Mouse (Mus musculus) limb, embryonic 10.5 days (tissue): ENCODE measurements around the gene Tcf7l1. TPM values are rescaled to one million over a fixed set of nuclear protein-coding genes. Genes with fewer than 3 reads are reported as not detected.

ENCODE experiments used
- DNase-seq: peaks from one replicate; pipeline ENCODE4 v3.0.0-alpha.2; 2017; ENCODE audit warnings: low spot score
- H3K27ac ChIP-seq: fragments of 300-500 bp; sonication (generic); 2 replicates; pipeline ENCODE4 v1.5.1; 2016; ENCODE audit warnings: mild to moderate bottlenecking
- H3K27me3 ChIP-seq: fragments of 300-500 bp; sonication (generic); 2 replicates; pipeline ENCODE4 v1.6.1; 2016; ENCODE audit warnings: low read depth, mild to moderate bottlenecking; ENCODE audit not compliant: poor library complexity, severe bottlenecking
- H3K36me3 ChIP-seq: fragments of 300-500 bp; sonication (generic); 2 replicates; pipeline ENCODE4 v1.6.1; 2016; ENCODE audit warnings: mild to moderate bottlenecking, moderate library complexity
- H3K4me1 ChIP-seq: fragments of 300-500 bp; sonication (generic); 2 replicates; pipeline ENCODE4 v1.6.1; 2016
- H3K4me3 ChIP-seq: fragments of 300-500 bp; sonication (generic); 2 replicates; pipeline ENCODE4 v1.5.1; 2016; ENCODE audit warnings: mild to moderate bottlenecking, moderate library complexity
- H3K9me3 ChIP-seq: fragments of 300-500 bp; sonication (generic); replicated peaks from 2 replicates; pipeline ENCODE4 v1.6.1; 2016; ENCODE audit warnings: mild to moderate bottlenecking
- WGBS: fragments of 180-500 bp; shearing (Covaris S2); methylation state at CpG from one replicate; pipeline ENCODE4 v1.1.7; 2016; 5-methylcytosine and 5-hydroxymethylcytosine counted together
- polyA plus RNA-seq: library from polyadenylated mRNA; unstranded; fragments of >200 nt; fragmentation: Nextera tagmentation; extraction: Ambion mirVana; gene quantifications from 2 replicates; pipeline ENCODE4 v1.2.1, GENCODE M21; 2016

The Tcf7l1 gene
- polyA plus RNA-seq, 1 experiment from 2014 or later, result 40.0 TPM

DNA sequence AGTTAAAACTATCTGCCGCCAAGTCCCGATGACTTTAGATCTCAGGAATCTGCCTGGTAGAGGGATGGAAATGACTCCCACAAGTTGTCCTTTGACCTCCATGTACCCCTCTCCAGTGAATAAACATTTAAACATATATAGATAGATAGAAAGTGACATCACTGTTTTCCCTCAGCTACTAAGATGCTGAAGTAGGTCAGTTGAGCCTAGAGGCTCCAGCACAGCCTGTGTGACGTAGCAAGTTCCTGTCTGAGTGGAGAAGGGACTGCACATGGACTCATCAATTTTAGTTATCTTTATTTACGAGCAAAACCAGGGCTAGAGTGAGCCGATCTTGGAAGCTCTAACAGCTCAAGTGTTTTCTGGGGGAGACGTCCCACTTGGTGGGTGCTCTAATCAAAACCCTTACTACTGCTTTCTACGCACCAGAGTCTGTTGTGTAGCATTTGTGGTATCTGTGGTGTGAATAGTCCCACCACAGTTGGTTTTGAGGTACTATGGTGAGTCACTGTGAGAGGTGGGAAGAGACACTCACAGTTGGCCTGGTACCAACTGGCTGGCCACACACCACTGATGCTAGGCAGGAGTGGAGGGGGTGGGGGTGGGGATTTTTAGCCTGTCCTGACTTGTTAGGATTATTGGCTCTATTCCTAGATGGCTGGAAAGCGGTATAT lies 129.2 kb downstream of the Tcf7l1 start:
- H3K4me3 ChIP-seq, result no peak overlapping the region
- H3K4me1 ChIP-seq, result peaks cover 71% of the 10 kb centered on the region
- DNase-seq, result no peak
- 0 out of 2 replicates have a peak, but pooled peaks cover 2% of the 10 kb centered on the region for H3K36me3 ChIP-seq
- no peaks in the 10 kb centered on the region for H3K27me3 ChIP-seq
- 0 out of 2 replicates have a peak overlapping the region, but pooled peaks have one; percentile 15 for H3K27ac ChIP-seq
- H3K9me3 ChIP-seq, result no peaks in the 10 kb centered on the region
- 77% methylated on average over 8 of the region's 8 CpGs for WGBS

DNA sequence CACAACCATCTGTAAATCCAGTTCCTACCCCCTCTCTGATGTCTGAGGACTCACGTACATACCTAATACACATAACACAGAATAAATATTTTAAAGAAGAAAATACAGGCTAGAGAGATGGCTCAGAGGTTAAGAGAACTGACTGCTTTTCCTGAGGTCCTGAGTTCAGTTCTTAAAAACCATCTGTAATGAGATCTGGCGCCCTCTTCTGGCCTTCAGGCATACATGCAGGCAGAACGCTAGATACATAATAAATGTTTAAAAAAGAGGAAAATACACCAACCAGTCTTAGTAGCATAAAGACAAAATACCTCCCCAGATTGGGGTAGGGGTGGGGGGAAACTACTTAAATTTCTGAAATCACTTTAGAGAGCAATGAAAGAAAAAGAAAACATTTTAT lies 131.0 kb downstream of the Tcf7l1 start:
- no peak for DNase-seq
- H3K9me3 ChIP-seq, result no peaks in the 10 kb centered on the region
- H3K27me3 ChIP-seq, result no peaks in the 10 kb centered on the region
- H3K4me3 ChIP-seq, result no peak overlapping the region
- no peak overlapping the region for H3K27ac ChIP-seq
- peaks cover 72% of the 10 kb centered on the region for H3K4me1 ChIP-seq
- 65% methylated on average over 3 of the region's 3 CpGs for WGBS
- 0 out of 2 replicates have a peak, but pooled peaks cover 2% of the 10 kb centered on the region for H3K36me3 ChIP-seq

GRCm38 (mm10) chr6:72656053-72656442 lies 133.0 kb downstream of the Tcf7l1 start:
- WGBS, result 66% methylated on average over 7 of the region's 7 CpGs
- Histone ChIP-seq H3K9me3 (no peaks in the 10 kb centered on the region), H3K27me3 (no peaks in the 10 kb centered on the region), H3K27ac (peak overlapping the region; percentile 92), H3K36me3 (0 out of 2 replicates have a peak, but pooled peaks cover 2% of the 10 kb centered on the region), H3K4me1 (peaks cover 67% of the 10 kb centered on the region), H3K4me3 (peak overlapping the region; percentile 45)
- no peak for DNase-seq

DNA sequence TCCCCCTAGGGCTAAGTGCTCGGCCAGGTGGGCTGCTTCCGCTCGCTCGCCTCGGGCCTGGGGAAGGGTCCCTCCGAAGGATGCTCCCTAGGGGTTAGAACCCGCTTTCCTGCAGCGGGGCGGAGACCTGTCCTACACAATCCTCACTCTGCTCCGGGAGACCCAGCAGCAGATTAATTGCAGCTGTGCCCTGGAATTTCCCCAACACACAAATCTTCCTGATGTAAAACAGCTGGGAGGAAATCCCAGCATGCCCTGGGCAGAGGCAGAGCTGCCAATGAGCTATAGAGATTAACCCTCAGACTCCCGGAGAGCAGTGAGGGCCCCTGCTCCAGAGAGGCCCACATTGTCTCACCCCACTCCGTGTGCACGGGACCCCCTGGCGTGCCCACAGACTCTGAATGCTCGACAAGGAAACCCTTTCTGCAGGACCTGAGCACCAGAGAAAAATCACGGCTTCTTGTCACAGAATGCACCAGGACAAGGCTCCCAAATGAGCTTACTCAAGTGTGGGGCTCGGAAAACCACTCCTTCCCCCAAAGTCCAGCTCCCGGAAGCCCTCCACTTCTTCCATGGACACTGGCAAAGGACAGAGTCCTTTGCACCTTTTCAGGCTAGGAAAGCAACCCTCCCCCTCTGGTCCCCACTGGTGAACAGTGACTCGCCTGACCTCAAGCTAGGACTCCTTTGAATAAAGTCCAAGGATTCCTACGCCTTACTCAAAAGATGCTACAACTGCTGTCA lies 133.6 kb downstream of the Tcf7l1 start:
- no peaks in the 10 kb centered on the region for H3K27me3 ChIP-seq
- WGBS, result 12% methylated on average over 20 of the region's 20 CpGs
- H3K36me3 ChIP-seq, result 0 out of 2 replicates have a peak, but pooled peaks cover 2% of the 10 kb centered on the region
- H3K27ac ChIP-seq, result peak overlapping the region; percentile 92
- H3K4me3 ChIP-seq, result peak overlapping the region; percentile 45
- H3K4me1 ChIP-seq, result peaks cover 67% of the 10 kb centered on the region
- peak; percentile 94 for DNase-seq
- no peaks in the 10 kb centered on the region for H3K9me3 ChIP-seq

- H3K27me3 ChIP-seq, result no peaks in the 10 kb centered on the region
- WGBS, result 78% methylated on average over 6 of the region's 6 CpGs
- no peaks in the 10 kb centered on the region for H3K9me3 ChIP-seq
- peaks cover 69% of the 10 kb centered on the region for H3K4me1 ChIP-seq
- H3K36me3 ChIP-seq, result 0 out of 2 replicates have a peak, but pooled peaks cover 2% of the 10 kb centered on the region
- H3K27ac ChIP-seq, result peak overlapping the region; percentile 92
- H3K4me3 ChIP-seq, result no peak overlapping the region
- no peak for DNase-seq
Observed at GRCm38 (mm10) chr6:72654355-72654754, 134.7 kb downstream of the Tcf7l1 start.

DNA sequence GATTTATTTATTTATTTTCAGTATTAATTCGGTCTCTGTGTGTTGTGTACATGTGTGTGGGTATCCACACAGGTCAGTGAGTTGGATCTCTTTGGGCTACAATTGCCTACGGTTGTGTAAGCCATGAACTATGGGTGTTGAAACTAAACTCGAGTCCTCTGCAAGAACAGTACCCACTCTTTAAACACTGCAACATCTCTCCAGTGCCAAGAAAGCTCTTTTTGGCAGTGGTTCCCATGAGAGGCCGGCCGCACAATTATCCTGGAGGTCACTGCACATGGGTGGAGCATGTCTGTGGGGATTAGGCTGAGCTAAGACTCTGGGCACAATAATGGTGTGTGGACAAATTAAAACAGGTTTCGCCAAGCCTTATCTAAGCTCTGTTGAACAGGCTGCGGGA lies 135.6 kb downstream of the Tcf7l1 start:
- WGBS, result 90% methylated on average over 7 of the region's 7 CpGs
- Histone ChIP-seq H3K4me1 (peaks cover 78% of the 10 kb centered on the region), H3K9me3 (no peaks in the 10 kb centered on the region), H3K27ac (peak overlapping the region; percentile 92), H3K27me3 (no peaks in the 10 kb centered on the region), H3K36me3 (0 out of 2 replicates have a peak, but pooled peaks cover 9% of the 10 kb centered on the region), H3K4me3 (no peak overlapping the region)
- no peak for DNase-seq

- no peaks in the 10 kb centered on the region for H3K27me3 ChIP-seq
- WGBS, result 83% methylated on average over 10 of the region's 10 CpGs
- H3K36me3 ChIP-seq, result peaks cover 20% of the 10 kb centered on the region
- no peak overlapping the region for H3K4me3 ChIP-seq
- no peak overlapping the region for H3K27ac ChIP-seq
- H3K9me3 ChIP-seq, result no peaks in the 10 kb centered on the region
- no peak for DNase-seq
- peaks cover 65% of the 10 kb centered on the region for H3K4me1 ChIP-seq
Observed at GRCm38 (mm10) chr6:72650338-72650851, 138.7 kb downstream of the Tcf7l1 start.

DNA sequence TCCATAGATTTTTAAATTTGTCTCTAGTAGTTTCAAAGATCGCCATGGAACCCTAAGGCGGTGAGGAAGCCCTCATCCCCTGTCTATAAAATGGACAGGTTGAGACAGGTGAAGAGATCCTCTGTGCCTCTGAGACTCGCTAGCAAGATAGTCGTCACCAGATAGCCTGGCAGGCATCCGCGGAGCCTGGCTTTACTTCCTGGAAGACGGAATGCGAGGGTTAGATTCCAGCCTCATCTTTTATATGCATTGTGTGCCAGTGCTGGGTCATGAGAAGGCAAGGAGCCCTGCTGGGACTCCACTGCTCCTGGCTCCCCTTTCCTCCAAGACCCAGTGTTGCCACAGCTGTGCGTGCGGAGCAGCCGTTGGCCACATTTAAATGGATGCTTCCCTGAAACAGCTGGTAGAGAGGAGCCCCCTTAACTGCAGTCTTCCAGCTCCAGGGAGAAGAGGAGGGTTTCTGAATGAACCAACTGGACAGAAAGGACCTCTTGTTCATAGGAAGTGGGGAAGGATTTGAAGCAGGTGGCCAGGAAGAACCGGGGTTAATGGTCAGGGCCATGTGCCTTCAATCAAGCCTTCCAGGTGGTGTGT lies 141.0 kb downstream of the Tcf7l1 start:
- DNase-seq, result peak; percentile 62
- WGBS, result 57% methylated on average over 12 of the region's 12 CpGs
- Histone ChIP-seq H3K4me1 (peaks cover 43% of the 10 kb centered on the region), H3K36me3 (peaks cover 27% of the 10 kb centered on the region), H3K27ac (peak overlapping the region; percentile 61), H3K9me3 (no peaks in the 10 kb centered on the region), H3K4me3 (no peak overlapping the region), H3K27me3 (no peaks in the 10 kb centered on the region)

GRCm38 (mm10) chr6:72647383-72647820 lies 141.7 kb downstream of the Tcf7l1 start:
- WGBS, result 60% methylated on average over 10 of the region's 10 CpGs
- Histone ChIP-seq H3K4me3 (no peak overlapping the region), H3K36me3 (peaks cover 29% of the 10 kb centered on the region), H3K9me3 (no peaks in the 10 kb centered on the region), H3K27me3 (no peaks in the 10 kb centered on the region), H3K4me1 (peaks cover 43% of the 10 kb centered on the region), H3K27ac (no peak overlapping the region)
- peak; percentile 76 for DNase-seq

DNA sequence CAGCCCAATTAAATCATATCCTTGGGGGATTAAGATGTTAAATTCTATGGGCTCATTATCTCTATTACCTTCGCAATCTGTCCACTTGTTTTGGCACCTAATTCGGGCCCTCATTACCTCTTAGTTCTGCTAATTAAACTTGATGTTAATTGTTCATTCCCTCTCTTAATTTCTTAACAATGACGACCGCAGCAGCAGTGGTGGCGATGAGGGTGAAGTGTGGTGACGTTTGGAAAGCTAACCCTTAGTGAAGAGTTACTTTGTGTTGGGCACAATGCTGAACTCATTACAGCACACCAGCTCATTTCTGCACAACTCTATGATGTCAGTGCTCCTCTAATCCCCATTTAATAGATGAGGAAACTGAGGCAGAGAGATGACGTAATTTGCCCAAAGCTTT lies 143.7 kb downstream of the Tcf7l1 start:
- H3K27ac ChIP-seq, result no peak overlapping the region
- H3K36me3 ChIP-seq, result peaks cover 38% of the 10 kb centered on the region
- WGBS, result 75% methylated on average over 7 of the region's 7 CpGs
- H3K4me1 ChIP-seq, result peaks cover 30% of the 10 kb centered on the region
- DNase-seq, result no peak
- no peaks in the 10 kb centered on the region for H3K27me3 ChIP-seq
- H3K4me3 ChIP-seq, result no peak overlapping the region
- no peaks in the 10 kb centered on the region for H3K9me3 ChIP-seq

DNA sequence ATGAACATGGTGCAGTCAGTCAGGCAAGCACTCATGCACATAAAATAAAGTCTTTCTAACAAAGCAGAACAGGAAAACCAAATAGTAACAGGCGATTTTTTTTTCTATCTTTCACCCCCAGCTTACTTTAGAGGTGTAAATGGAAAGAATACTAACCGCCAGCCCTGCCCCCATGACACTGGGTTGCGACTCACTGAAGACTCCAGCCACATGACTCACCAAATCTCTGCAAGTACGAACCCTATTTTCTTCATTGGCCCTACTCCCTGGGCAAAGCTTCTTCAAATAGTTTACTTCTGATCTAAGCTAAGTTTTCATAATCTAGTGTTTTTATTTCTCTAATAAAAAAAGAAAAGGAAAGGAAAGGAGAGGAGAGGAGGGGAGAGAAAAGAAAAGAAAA lies 144.5 kb downstream of the Tcf7l1 start:
- WGBS, result 83% methylated on average over 4 of the region's 4 CpGs

DNA sequence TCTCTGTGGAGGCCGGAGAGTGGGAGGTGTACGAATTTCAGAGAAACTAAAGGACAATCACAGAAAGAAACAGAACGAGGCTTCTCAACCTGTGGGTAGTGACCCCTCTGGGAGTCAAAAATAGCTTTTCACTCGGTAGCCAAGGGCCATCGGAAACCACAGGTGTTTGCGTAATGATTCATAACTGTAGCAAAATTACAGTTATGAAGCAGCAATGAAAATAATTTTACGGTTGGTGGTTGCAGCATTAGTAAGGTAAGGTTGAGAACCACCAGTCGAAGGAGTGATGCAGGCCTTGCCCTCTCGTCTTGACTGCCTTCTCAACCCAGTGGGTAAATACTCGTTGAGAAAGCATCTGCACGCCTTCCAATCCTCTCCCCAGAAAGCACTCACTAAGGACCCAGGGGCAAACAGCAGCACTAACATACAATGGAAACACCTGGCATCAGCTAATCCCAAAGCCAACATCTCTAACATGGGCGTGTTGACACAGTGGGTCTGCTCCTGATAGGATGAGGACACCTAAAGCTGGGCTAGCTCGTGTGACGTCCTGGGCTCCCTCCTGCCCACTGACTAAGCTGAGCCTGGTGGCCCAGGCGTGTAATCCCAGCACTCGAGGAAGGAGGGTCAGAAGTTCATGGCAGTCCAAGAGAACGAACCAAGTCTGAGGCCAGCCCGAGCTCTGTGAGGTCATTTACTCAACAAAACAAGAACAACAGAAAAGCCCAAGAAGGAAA lies 147.7 kb downstream of the Tcf7l1 start:
- Histone ChIP-seq H3K4me3 (no peak overlapping the region), H3K9me3 (no peaks in the 10 kb centered on the region), H3K4me1 (peaks cover 2% of the 10 kb centered on the region), H3K36me3 (peaks cover 24% of the 10 kb centered on the region), H3K27me3 (no peaks in the 10 kb centered on the region), H3K27ac (no peak overlapping the region)
- DNase-seq, result no peak
- 87% methylated on average over 18 of the region's 18 CpGs for WGBS

More for the DNA sequence above, 144.5 kb downstream of the Tcf7l1 start:
- Histone ChIP-seq H3K36me3 (peaks cover 41% of the 10 kb centered on the region), H3K4me3 (no peak overlapping the region), H3K27ac (no peak overlapping the region), H3K9me3 (no peaks in the 10 kb centered on the region), H3K4me1 (peaks cover 23% of the 10 kb centered on the region), H3K27me3 (no peaks in the 10 kb centered on the region)
- no peak for DNase-seq
